Mouse (Mus musculus): ENCODE measurements at regions not wholly inside any gene's neighbourhood (a gene's known extent, or its start where the extent isn't known, plus 50 kb on each side); places are given as distances from the start of the nearest gene placed in this dataset.

DNA sequence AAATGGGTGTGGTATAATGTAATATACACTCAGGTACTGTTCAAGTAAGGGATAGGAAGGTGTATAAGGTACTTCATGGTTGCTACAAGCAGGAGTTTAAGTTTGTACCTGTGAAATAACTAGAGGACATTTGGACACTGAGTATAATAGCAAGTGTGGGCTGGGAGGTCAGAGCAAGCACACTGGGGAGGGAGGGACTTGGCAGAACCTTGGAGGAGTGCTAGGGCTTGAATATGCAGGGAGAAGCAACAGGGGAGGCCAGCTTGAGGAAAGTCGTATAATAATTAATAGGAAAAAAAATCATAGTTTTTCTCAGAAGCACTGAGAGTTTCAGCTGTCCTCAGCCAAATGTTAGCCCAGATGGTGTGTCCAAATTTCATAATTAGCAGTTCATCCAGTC is 212.4 kb downstream of the Tfap2b start:
- no peak for TF ChIP-seq CTCF (IDR thresholded peaks at IDR 0.05; ENCODE audit: borderline replicate concordance, insufficient read depth, low read depth, low read length)
- no peak for TF ChIP-seq POLR2A (IDR thresholded peaks at IDR 0.05; ENCODE audit: borderline replicate concordance, insufficient read depth, low read length)

Data from cerebellum, adult 2 months (tissue).